Mouse (Mus musculus) gastrocnemius, postnatal 25 days (tissue): ENCODE measurements at regions not wholly inside any gene's neighbourhood (a gene's known extent, or its start where the extent isn't known, plus 50 kb on each side); places are given as distances from the start of the nearest gene placed in this dataset.
A peak's percentile ranks its signal among the peaks of the same experiment; 100 is the strongest.

Experiments
- DNase-seq: peaks from one replicate; pipeline ENCODE4 v3.0.0; 2022

GRCm38 (mm10) chr3:143790905-143791304 lies 414.1 kb downstream of the Lmo4 start:
- DNase-seq = no peak

GRCm38 (mm10) chr3:143789932-143790570 lies 415.0 kb downstream of the Lmo4 start:
- DNase-seq = no peak

GRCm38 (mm10) chr3:143786889-143787288 lies 418.1 kb downstream of the Lmo4 start:
- DNase-seq = no peak

- no peak for DNase-seq
These were observed 420.6 kb downstream of the Lmo4 start for GRCm38 (mm10) chr3:143784353-143784791.

GRCm38 (mm10) chr3:143778161-143778560 lies 426.9 kb downstream of the Lmo4 start:
- no peak for DNase-seq

GRCm38 (mm10) chr3:143759337-143759736 lies 445.7 kb downstream of the Lmo4 start:
- no peak for DNase-seq

- no peak for DNase-seq
These were observed 451.8 kb downstream of the Lmo4 start for GRCm38 (mm10) chr3:143753197-143753596.

GRCm38 (mm10) chr3:143752660-143753059 lies 452.4 kb downstream of the Lmo4 start:
- no peak for DNase-seq

GRCm38 (mm10) chr3:143750128-143750527 lies 454.9 kb downstream of the Lmo4 start:
- no peak for DNase-seq

GRCm38 (mm10) chr3:143743649-143744048 lies 461.4 kb downstream of the Lmo4 start:
- DNase-seq = no peak

- peak; percentile 16 for DNase-seq
These were observed 462.0 kb downstream of the Lmo4 start for GRCm38 (mm10) chr3:143742786-143743571.

GRCm38 (mm10) chr3:143738676-143739075 lies 466.3 kb downstream of the Lmo4 start:
- DNase-seq = no peak

GRCm38 (mm10) chr3:143737844-143738243 lies 467.2 kb downstream of the Lmo4 start:
- DNase-seq = no peak

GRCm38 (mm10) chr3:143736651-143737398 lies 468.2 kb downstream of the Lmo4 start:
- DNase-seq = no peak

GRCm38 (mm10) chr3:143734791-143735190 lies 470.2 kb downstream of the Lmo4 start:
- no peak for DNase-seq

GRCm38 (mm10) chr3:143732966-143733725 lies 471.9 kb downstream of the Lmo4 start:
- DNase-seq = peak; percentile 37

GRCm38 (mm10) chr3:143729473-143730076 lies 475.4 kb downstream of the Lmo4 start:
- DNase-seq = no peak

- DNase-seq = no peak
These were observed 482.4 kb downstream of the Lmo4 start for GRCm38 (mm10) chr3:143722571-143722970.

GRCm38 (mm10) chr3:143722082-143722481 lies 482.9 kb downstream of the Lmo4 start:
- DNase-seq = no peak

GRCm38 (mm10) chr3:143713183-143713582 lies 491.8 kb downstream of the Lmo4 start:
- DNase-seq = no peak

- DNase-seq = no peak
These were observed 494.1 kb downstream of the Lmo4 start for GRCm38 (mm10) chr3:143710805-143711469.
